Comparison of ENCODE assay signal across 13 mouse cellular contexts in genomic region chr10:96254250-96254862, GRCm38 (mm10).
"Had no signal": no experiment of that assay in that cellular context is flagged by ENCODE, and none has a peak within 500 bp of the region (broad histone marks: within the 10 kb centered on the region; RNA-seq: fewer than 3 reads in every experiment).

No protein-coding gene starts in this region.

- ATAC-seq: liver, embryonic 12.5 days; midbrain, embryonic 13.5 days; midbrain, embryonic 16.5 days had no signal

- DNase-seq: kidney, adult 8-10 months; kidney, postnatal 10 days; kidney, postnatal 36 days; liver; lung, adult 18-20 months; lung, postnatal 10 days; lung, postnatal 36 days; right cerebral cortex, postnatal 25 days; thymus, adult 18-20 months; thymus, postnatal 36 days had no signal
